Mouse (Mus musculus): Measurements from ENCODE around the gene AA986860.

Gene AA986860

GRCm38 (mm10) chr1:130734852-130735251 is 3.1 kb downstream of the AA986860 start:
- no peak for DNase-seq (ENCODE audit: low spot score in 2 of 2)

DNA sequence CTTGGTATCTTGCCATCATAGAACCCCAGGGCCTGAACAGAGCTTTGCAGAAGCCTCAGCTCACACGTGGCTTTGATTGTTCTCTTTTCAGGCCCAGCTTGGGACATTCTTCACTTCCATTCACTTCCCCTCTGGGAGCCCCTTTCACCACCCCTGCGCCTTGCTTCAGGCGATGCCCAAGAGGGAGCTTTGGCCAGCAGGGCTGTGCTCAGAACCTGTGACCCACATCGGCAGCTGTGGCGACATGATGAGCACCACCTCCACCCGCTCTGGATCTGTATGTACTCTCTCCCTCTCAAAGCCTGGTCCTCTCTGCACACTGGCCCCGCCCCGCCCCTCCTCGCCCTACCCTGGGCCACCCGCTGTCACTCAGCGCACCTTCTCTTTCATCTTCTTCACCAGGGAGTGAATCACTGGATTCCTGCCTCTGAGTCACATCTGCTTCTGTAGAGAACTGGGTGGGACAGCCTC is 5.7 kb downstream of the AA986860 start:
- DNase-seq (ENCODE audit: low spot score in 2 of 2): no peak

- DNase-seq (ENCODE audit: low spot score in 2 of 2): no peak
These were observed 6.1 kb downstream of the AA986860 start for GRCm38 (mm10) chr1:130737916-130738315.

DNA sequence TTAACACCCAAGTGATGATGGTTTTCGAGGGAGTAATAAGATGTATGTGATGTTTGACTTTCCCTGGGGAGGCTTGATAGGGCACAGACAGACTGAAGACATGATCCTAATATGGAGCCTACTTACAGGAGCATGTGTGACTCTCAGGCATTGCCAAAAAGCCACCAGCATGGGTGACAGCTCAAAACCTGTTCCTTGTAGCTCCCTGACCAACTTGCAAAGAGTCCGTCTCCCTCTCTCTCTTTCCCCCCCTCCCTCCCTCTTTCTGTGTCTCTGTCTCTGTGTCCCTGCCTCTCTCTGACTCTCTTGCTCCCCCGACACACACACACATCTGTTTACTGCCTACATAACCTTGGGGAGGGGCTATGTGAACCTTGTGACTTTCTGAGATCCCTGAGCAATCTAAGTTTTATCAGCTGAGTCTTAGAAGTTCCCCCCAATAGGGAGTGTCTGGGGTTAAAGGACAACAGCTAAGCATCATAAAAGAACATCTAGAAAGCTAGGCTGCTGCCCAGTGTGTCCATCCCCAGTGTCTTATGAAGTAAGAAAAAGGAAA is 6.9 kb downstream of the AA986860 start:
- no peak for DNase-seq (ENCODE audit: low spot score in 2 of 2)

DNA sequence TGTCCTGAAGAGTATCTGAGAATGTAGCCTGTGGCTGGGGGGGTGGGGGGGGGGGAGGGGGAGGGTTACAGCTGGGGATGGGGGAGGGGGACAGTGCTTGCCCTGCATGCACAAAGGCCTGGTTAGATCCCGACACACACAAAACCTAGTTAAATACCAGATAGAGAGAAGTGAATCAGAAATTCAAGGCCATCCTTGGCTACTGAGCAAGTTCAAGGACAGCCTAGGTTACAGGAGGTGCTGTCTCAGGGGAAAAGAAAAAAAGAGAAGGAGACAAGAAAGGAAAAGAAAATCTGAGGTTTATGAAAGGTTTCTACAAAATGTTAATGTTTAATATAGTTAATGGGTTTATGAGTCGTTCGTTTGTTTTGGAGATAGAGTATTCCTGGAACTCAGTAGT is 7.9 kb downstream of the AA986860 start:
- no peak for DNase-seq (ENCODE audit: low spot score in 2 of 2)

DNA sequence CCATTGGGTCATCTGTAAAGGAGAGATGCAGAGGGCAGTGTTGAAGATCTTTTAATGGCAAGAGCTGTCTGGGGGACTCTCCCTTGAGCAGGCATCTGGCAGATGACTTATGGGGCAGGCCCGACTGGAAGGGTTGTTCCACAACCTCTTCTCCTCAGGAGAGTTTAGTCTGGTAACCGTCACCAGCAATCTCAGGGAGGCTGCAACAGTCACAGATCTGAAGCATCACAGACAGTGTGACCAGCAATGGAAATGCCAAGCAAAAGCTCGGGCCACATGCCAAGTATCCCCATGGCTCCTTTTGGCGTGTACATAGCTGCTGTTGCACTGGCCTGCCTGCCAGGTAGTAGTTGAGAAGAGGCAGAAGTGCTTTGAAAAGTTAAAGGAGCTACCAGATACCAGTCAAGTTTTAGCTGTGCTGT is 8.5 kb downstream of the AA986860 start:
- no peak for DNase-seq (ENCODE audit: low spot score in 2 of 2)

- DNase-seq (ENCODE audit: low spot score in 2 of 2): no peak
These were observed 9.3 kb downstream of the AA986860 start for GRCm38 (mm10) chr1:130740781-130741720.

GRCm38 (mm10) chr1:130742201-130742600 is 10.4 kb downstream of the AA986860 start:
- no peak for DNase-seq (ENCODE audit: low spot score in 2 of 2)

GRCm38 (mm10) chr1:130743775-130744174 is 12.0 kb downstream of the AA986860 start:
- DNase-seq (ENCODE audit: low spot score in 2 of 2): no peak

GRCm38 (mm10) chr1:130744217-130744616 is 12.4 kb downstream of the AA986860 start:
- DNase-seq (ENCODE audit: low spot score in 2 of 2): no peak

- DNase-seq (ENCODE audit: low spot score in 2 of 2): no peak
These were observed 13.2 kb downstream of the AA986860 start for GRCm38 (mm10) chr1:130744961-130745360.

DNA sequence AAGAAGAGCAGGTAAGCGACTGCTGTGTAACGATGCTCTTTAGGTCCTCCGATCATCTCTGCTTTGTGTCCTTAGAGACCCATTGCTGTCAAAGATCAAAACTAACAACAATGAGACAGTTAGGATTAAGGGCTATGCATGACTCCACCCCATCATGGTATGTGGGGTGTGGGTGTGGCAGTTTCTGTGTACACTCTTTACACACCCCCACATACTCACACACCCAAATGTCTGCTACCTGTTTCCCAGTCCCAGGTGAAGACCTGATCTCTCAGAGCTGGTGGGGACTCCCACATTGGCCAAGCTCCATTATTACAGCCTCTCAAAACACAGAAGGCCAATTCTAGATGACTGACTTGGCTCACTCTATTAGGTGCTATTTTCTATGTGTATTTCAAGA is 13.8 kb downstream of the AA986860 start:
- no peak for DNase-seq (ENCODE audit: low spot score in 2 of 2)

GRCm38 (mm10) chr1:130746819-130747218 is 15.0 kb downstream of the AA986860 start:
- DNase-seq (ENCODE audit: low spot score in 2 of 2): no peak

GRCm38 (mm10) chr1:130759689-130760088 is 27.9 kb downstream of the AA986860 start:
- DNase-seq (ENCODE audit: low spot score in 2 of 2): no peak

DNA sequence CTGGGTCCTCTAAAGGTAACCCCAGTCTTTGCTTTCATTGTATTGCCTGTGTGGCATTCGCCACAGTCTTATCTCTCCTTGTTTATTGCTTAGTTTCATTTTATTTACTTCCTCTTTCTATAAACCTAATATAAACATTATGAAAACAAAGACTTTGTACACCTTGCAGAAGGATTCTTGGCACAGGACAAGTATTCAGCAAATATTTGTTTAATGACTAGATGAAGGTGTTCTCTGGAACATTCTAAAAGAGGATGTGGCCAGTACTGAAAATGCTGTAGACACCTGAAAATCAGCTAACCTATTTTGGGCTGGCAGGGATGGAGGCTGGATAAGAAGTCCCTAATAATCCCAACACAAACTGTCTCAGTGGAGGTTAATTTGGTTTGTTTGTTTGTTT is 29.8 kb downstream of the AA986860 start:
- no peak for DNase-seq (ENCODE audit: low spot score in 2 of 2)

DNA sequence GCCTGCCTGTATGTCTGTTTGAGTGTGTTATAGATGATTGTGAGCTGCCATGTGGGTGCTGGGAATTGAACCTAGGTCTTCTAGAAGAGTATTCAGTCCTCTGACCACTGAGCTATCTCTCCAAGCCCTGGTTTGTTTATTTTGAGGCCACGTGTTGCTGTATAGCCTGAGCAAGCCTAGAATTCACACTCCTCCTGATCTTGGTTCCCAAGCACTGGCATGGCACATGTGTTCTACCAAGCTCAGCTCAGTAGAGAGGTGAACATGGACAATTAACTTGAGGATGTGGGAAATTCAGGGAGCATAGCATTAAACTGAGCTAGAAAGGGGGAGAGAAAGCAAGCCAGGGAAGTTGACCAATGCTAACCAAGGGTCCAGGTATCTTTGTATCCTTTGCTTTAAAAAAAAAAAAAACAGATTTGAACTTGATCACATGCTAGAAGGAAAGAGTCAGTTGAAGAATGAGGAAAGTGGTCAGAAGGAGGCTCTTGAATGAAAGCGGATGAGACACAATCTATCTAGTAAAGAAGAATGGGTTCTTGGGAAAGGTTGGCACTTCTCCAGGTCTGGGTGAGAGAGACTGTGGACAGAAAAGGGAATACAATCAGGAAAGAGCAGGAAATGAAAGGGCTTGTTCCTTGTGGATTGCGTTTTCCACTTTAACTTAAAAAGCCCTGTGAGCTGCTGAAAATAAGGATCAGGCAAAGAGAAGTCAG is 30.4 kb downstream of the AA986860 start:
- DNase-seq (ENCODE audit: low spot score in 2 of 2): no peak

- DNase-seq (ENCODE audit: low spot score in 2 of 2): peak; percentile 64 to 65
These were observed 32.3 kb downstream of the AA986860 start for GRCm38 (mm10) chr1:130764027-130764461.

DNA sequence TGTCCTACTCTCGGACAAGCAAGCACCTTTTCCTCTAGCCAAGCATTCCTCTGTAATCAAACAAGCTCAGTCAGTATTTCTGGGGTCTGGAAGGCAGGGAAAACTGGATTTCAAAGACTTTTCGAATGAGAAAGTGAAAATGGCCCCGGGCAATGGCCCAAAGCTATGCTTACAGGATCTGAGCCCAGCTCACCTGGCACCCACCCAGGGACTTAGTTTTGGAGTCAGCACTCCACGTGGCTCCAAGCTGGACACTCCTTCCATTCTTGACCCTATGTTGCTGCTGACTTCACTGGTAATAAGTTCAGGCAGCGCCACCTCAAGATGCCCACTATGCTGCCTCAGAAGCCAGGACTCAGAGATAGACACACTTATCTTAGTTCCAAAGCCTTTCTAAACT is 35.3 kb downstream of the AA986860 start:
- peak in 1 of 2 experiments; percentile 38 for DNase-seq (ENCODE audit: low spot score in 2 of 2)

GRCm38 (mm10) chr1:130769925-130770324 is 38.1 kb downstream of the AA986860 start:
- no peak for DNase-seq (ENCODE audit: low spot score in 2 of 2)

DNA sequence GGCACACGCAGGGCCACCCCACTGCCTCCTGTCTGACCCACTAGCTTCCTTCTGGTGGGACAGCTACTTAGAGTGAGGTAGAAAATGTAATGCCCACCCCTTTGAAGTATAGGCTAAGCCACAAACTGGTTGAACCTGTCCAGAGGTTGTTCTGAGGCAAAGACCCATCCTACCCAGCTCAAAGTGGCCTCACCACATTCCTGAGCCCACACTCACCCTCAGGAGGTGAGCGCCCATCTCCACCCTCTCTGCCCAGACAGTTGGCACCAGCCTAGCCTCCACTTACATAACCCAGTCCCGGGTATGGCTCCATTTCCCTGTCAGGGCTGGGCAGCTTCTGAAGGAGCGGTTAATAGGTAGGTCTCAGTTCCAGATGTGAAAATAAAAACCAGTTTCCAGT is 38.7 kb downstream of the AA986860 start:
- peak; percentile 61 to 66 for DNase-seq (ENCODE audit: low spot score in 2 of 2)

DNA sequence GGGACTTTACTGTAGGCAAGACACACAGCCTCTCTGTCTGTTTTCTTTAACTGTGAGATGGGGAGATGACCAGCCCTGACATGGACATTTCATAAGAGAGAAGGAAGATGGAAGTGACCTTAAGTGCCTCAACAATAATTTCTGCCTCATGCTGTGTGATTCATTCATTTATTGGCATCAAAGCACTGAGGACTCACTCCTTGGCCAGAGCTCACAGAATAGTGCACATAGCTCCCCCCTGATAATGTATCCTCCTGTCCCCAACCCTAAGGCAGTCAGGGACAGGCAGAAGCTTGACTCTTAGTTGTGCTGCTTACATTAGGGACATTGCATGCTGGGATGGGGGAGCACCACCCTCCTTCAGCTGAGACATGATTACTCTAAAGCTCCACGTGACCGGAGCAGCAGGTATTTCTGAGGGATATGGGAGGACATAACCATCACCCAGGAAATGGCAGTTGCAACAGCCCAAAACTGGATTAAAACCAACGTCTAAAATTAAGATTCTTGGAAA is 39.3 kb downstream of the AA986860 start:
- no peak for DNase-seq (ENCODE audit: low spot score in 2 of 2)

DNA sequence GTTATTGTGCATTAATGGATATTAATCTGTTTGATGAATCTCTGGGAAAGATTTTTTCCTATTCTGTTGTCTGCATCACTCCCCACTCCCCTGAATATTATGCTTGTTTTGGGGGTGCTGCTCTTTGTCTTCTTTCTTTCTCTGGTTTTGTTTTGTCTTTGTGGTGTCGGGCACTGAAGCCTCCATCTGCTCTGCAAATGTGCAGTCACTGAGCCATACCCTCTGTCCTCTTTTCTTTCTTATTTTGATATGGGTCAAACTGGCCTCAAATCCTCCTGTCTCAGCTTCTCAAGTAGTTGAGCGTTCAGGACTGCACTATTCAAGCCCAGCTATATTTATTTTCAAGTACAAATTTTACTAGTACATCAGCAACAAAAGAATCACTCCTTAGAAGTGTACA is 43.5 kb downstream of the AA986860 start:
- no peak for DNase-seq (ENCODE audit: low spot score in 2 of 2)

Data from urinary bladder, postnatal 36 days (tissue).